Mouse (Mus musculus): ENCODE results near the gene Arsa. TPM values are rescaled to one million over a fixed set of nuclear protein-coding genes. Genes with fewer than 3 reads are reported as not detected.

Gene Arsa
- 7.4 and 9.4 TPM in 2 replicates for polyA plus RNA-seq (2014; fragmentation: Nextera tagmentation; extraction: Ambion mirVana)

GRCm38 (mm10) chr15:89477091-89477491 is at the start of gene Arsa:
Arsa (minus strand) TSS chr15:89477425.
- H3K36me3 ChIP-seq (ENCODE audit: control insufficient read depth, insufficient read depth, low read length) = no peaks in the 10 kb centered on the region
- H3K4me2 ChIP-seq = peak within 1 kb of the TSS; percentile 85
- no peaks in the 10 kb centered on the region for H3K9me3 ChIP-seq (ENCODE audit: control insufficient read depth, low read length)
- no peaks in the 10 kb centered on the region for H3K27me3 ChIP-seq (ENCODE audit: control insufficient read depth, insufficient read depth, low read length)
- H3K4me1 ChIP-seq (ENCODE audit: control insufficient read depth, insufficient read depth, low read length) = peaks cover 5% of the 10 kb centered on the region; the same call in 1 of the 2 replicates
- H3K9ac ChIP-seq (ENCODE audit: low read length) = peak within 1 kb of the TSS; percentile 70
- no peak within 1 kb of the TSS for H3K27ac ChIP-seq (ENCODE audit: low read depth, low read length)
- no peak for ATAC-seq (ENCODE audit: low FRiP score)
- 28% methylated on average over 9 of the region's 9 CpGs for WGBS
- peak within 1 kb of the TSS; percentile 46 for H3K4me3 ChIP-seq (ENCODE audit: low read depth, low read length)
- no peak for DNase-seq (ENCODE audit: low spot score, missing footprints)

GRCm38 (mm10) chr15:89526776-89527325 is 49.6 kb upstream of the Arsa start:
- no peak overlapping the region for H3K9ac ChIP-seq (ENCODE audit: low read length)
- peaks cover 6% of the 10 kb centered on the region for H3K4me1 ChIP-seq (ENCODE audit: control insufficient read depth, insufficient read depth, low read length)
- ATAC-seq (ENCODE audit: low FRiP score) = no peak
- peaks cover 25% of the 10 kb centered on the region for H3K27me3 ChIP-seq (ENCODE audit: control insufficient read depth, insufficient read depth, low read length)
- no peak overlapping the region for H3K4me2 ChIP-seq
- H3K4me3 ChIP-seq (ENCODE audit: low read depth, low read length) = no peak overlapping the region
- 90% methylated on average over 19 of the region's 19 CpGs for WGBS
- H3K36me3 ChIP-seq (ENCODE audit: control insufficient read depth, insufficient read depth, low read length) = no peaks in the 10 kb centered on the region
- H3K9me3 ChIP-seq (ENCODE audit: control insufficient read depth, low read length) = no peaks in the 10 kb centered on the region
- H3K27ac ChIP-seq (ENCODE audit: low read depth, low read length) = no peak overlapping the region
- DNase-seq (ENCODE audit: low spot score, missing footprints) = peak; percentile 72

GRCm38 (mm10) chr15:89525896-89526295 is 48.7 kb upstream of the Arsa start:
- ATAC-seq (ENCODE audit: low FRiP score) (no peak), DNase-seq (ENCODE audit: low spot score, missing footprints) (peak; percentile 70)
- no peak overlapping the region for H3K4me3 ChIP-seq (ENCODE audit: low read depth, low read length)
- H3K27ac ChIP-seq (ENCODE audit: low read depth, low read length) = no peak overlapping the region
- no peaks in the 10 kb centered on the region for H3K9me3 ChIP-seq (ENCODE audit: control insufficient read depth, low read length)
- peaks cover 25% of the 10 kb centered on the region for H3K27me3 ChIP-seq (ENCODE audit: control insufficient read depth, insufficient read depth, low read length)
- H3K4me2 ChIP-seq = no peak overlapping the region
- peaks cover 6% of the 10 kb centered on the region for H3K4me1 ChIP-seq (ENCODE audit: control insufficient read depth, insufficient read depth, low read length)
- no peak overlapping the region for H3K9ac ChIP-seq (ENCODE audit: low read length)
- H3K36me3 ChIP-seq (ENCODE audit: control insufficient read depth, insufficient read depth, low read length) = no peaks in the 10 kb centered on the region
- WGBS = 89% methylated on average over 7 of the region's 7 CpGs

GRCm38 (mm10) chr15:89525464-89525863 is 48.2 kb upstream of the Arsa start:
- no peak for ATAC-seq (ENCODE audit: low FRiP score)

GRCm38 (mm10) chr15:89524611-89525415 is 47.6 kb upstream of the Arsa start:
- Histone ChIP-seq H3K9ac (ENCODE audit: low read length) (no peak overlapping the region), H3K4me1 (ENCODE audit: control insufficient read depth, insufficient read depth, low read length) (peaks cover 6% of the 10 kb centered on the region), H3K27ac (ENCODE audit: low read depth, low read length) (no peak overlapping the region), H3K4me3 (ENCODE audit: low read depth, low read length) (peak overlapping the region; percentile 50; the same call in 1 of the 2 replicates), H3K27me3 (ENCODE audit: control insufficient read depth, insufficient read depth, low read length) (peaks cover 25% of the 10 kb centered on the region), H3K4me2 (no peak overlapping the region; the same call in 1 of the 2 replicates), H3K36me3 (ENCODE audit: control insufficient read depth, insufficient read depth, low read length) (no peaks in the 10 kb centered on the region), H3K9me3 (ENCODE audit: control insufficient read depth, low read length) (no peaks in the 10 kb centered on the region)
- peak; percentile 80 for DNase-seq (ENCODE audit: low spot score, missing footprints)
- no peak for ATAC-seq (ENCODE audit: low FRiP score)
- 73% methylated on average over 8 of the region's 8 CpGs for WGBS

More at GRCm38 (mm10) chr15:89525464-89525863, 48.2 kb upstream of the Arsa start:
- 95% methylated on average over 8 of the region's 8 CpGs for WGBS
- no peak overlapping the region for H3K27ac ChIP-seq (ENCODE audit: low read depth, low read length)
- H3K9me3 ChIP-seq (ENCODE audit: control insufficient read depth, low read length) = no peaks in the 10 kb centered on the region
- DNase-seq (ENCODE audit: low spot score, missing footprints) = peak; percentile 54
- H3K36me3 ChIP-seq (ENCODE audit: control insufficient read depth, insufficient read depth, low read length) = no peaks in the 10 kb centered on the region
- H3K4me2 ChIP-seq = no peak overlapping the region
- H3K4me1 ChIP-seq (ENCODE audit: control insufficient read depth, insufficient read depth, low read length) = peaks cover 6% of the 10 kb centered on the region
- no peak overlapping the region for H3K9ac ChIP-seq (ENCODE audit: low read length)
- H3K4me3 ChIP-seq (ENCODE audit: low read depth, low read length) = no peak overlapping the region
- peaks cover 25% of the 10 kb centered on the region for H3K27me3 ChIP-seq (ENCODE audit: control insufficient read depth, insufficient read depth, low read length)

- no peak overlapping the region for H3K27ac ChIP-seq (ENCODE audit: low read depth, low read length)
- H3K36me3 ChIP-seq (ENCODE audit: control insufficient read depth, insufficient read depth, low read length) = no peaks in the 10 kb centered on the region
- peaks cover 25% of the 10 kb centered on the region for H3K27me3 ChIP-seq (ENCODE audit: control insufficient read depth, insufficient read depth, low read length)
- DNase-seq (ENCODE audit: low spot score, missing footprints) (peak; percentile 84), ATAC-seq (ENCODE audit: low FRiP score) (peak; percentile 29; the same call in 1 of the 2 replicates)
- peaks cover 6% of the 10 kb centered on the region for H3K4me1 ChIP-seq (ENCODE audit: control insufficient read depth, insufficient read depth, low read length)
- no peaks in the 10 kb centered on the region for H3K9me3 ChIP-seq (ENCODE audit: control insufficient read depth, low read length)
- peak overlapping the region; percentile 50 for H3K4me3 ChIP-seq (ENCODE audit: low read depth, low read length)
- H3K4me2 ChIP-seq = peak overlapping the region; percentile 91
- peak overlapping the region; percentile 44; the same call in 1 of the 2 replicates for H3K9ac ChIP-seq (ENCODE audit: low read length)
- 9% methylated on average over 50 of the region's 52 CpGs for WGBS
These were observed 46.9 kb upstream of the Arsa start for GRCm38 (mm10) chr15:89524001-89524571.

- Histone ChIP-seq H3K27me3 (ENCODE audit: control insufficient read depth, insufficient read depth, low read length) (peaks cover 25% of the 10 kb centered on the region), H3K4me1 (ENCODE audit: control insufficient read depth, insufficient read depth, low read length) (peaks cover 6% of the 10 kb centered on the region), H3K4me3 (ENCODE audit: low read depth, low read length) (peak overlapping the region; percentile 50), H3K9me3 (ENCODE audit: control insufficient read depth, low read length) (no peaks in the 10 kb centered on the region), H3K27ac (ENCODE audit: low read depth, low read length) (no peak overlapping the region), H3K9ac (ENCODE audit: low read length) (no peak overlapping the region; the same call in 1 of the 2 replicates), H3K4me2 (peak overlapping the region; percentile 91), H3K36me3 (ENCODE audit: control insufficient read depth, insufficient read depth, low read length) (no peaks in the 10 kb centered on the region)
- DNase-seq (ENCODE audit: low spot score, missing footprints) (peak; percentile 87), ATAC-seq (ENCODE audit: low FRiP score) (peak; percentile 58)
- WGBS = 6% methylated on average over 26 of the region's 47 CpGs
These were observed 46.1 kb upstream of the Arsa start for GRCm38 (mm10) chr15:89523283-89523832.

- Histone ChIP-seq H3K4me1 (ENCODE audit: control insufficient read depth, insufficient read depth, low read length) (peaks cover 6% of the 10 kb centered on the region), H3K4me3 (ENCODE audit: low read depth, low read length) (no peak overlapping the region; the same call in 1 of the 2 replicates), H3K27ac (ENCODE audit: low read depth, low read length) (no peak overlapping the region), H3K9me3 (ENCODE audit: control insufficient read depth, low read length) (no peaks in the 10 kb centered on the region), H3K9ac (ENCODE audit: low read length) (no peak overlapping the region), H3K27me3 (ENCODE audit: control insufficient read depth, insufficient read depth, low read length) (peaks cover 25% of the 10 kb centered on the region), H3K36me3 (ENCODE audit: control insufficient read depth, insufficient read depth, low read length) (no peaks in the 10 kb centered on the region), H3K4me2 (no peak overlapping the region; the same call in 1 of the 2 replicates)
- DNase-seq (ENCODE audit: low spot score, missing footprints) (peak; percentile 85), ATAC-seq (ENCODE audit: low FRiP score) (no peak)
- 88% methylated on average over 10 of the region's 10 CpGs for WGBS
These were observed 45.5 kb upstream of the Arsa start for GRCm38 (mm10) chr15:89522566-89523282.
